Mouse (Mus musculus) megakaryocyte progenitor cell, adult 5-6 weeks (primary cell): ENCODE measurements around the gene Gm28047. TPM values are rescaled to one million over a fixed set of nuclear protein-coding genes. Genes with fewer than 3 reads are reported as not detected.
"Not testable (repeated sequence)": the region's sequence is repeated elsewhere in the genome, so short reads cannot be mapped to it uniquely, and the experiment has no call there.

ENCODE experiments used
- ATAC-seq: replicated peaks from 2 replicates; pipeline ENCODE4 v1.8.0; 2016; ENCODE audit warnings: mild to moderate bottlenecking, moderate TSS enrichment, inconsistent platforms; ENCODE audit not compliant: poor library complexity
- total RNA-seq, 2 experiments: library from RNA; stranded (forward) in 1 of 2; stranded (reverse) in 1 of 2; fragments of 157-497, 149-512 nt in 1 of 2; fragments of 200-1000 nt in 1 of 2; gene quantifications; 2 replicates each; pipeline versions ENCODE4 v1.2.3 to v1.2.4; 2015 to 2017

Gm28047 gene
- total RNA-seq, 2 experiments from 2014 or later, result not detected

GRCm38 (mm10) chr15:102622536-102622935 is 2.3 kb downstream of the Gm28047 start:
- no peak for ATAC-seq

- ATAC-seq, result no peak
These were observed 4.1 kb downstream of the Gm28047 start for GRCm38 (mm10) chr15:102620765-102621164.

DNA sequence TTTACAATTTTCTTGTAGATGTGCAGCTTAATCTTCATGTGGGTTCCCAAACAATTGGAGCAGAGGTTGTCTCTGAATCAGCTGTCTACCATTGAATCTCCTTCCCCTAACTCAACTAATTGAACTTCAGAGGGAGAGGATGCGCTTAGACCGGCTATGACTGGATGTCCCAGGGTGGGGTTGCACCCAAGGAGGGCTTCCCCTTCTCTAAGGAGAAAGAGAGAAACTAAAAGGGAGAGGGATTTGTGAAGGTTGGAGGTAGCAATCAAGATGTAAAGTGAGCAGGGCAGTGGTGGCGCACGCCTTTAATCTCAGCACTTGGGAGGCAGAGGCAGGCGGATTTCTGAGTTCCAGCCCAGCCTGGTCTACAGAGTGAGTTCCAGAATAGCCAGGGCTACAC is 5.4 kb downstream of the Gm28047 start:
- ATAC-seq, result no peak

DNA sequence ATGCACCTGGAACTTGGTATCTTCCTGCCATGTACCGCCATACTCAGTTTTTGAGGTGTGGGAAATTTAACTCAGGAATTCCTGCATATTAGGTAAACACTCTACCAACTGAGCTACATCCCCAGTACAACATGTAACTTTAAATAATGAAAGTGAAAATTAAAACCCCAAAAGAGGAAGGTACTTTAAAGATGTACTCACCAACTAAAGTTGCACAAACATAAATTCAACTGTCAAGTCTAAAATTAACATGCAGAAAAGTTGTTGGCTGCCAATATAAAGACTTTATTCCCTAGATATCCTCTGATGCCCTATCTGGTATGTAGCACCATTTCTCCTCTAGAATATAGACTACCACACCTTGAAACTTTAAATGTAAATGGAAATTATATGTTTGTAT is 7.2 kb downstream of the Gm28047 start:
- peak; percentile 64 for ATAC-seq

DNA sequence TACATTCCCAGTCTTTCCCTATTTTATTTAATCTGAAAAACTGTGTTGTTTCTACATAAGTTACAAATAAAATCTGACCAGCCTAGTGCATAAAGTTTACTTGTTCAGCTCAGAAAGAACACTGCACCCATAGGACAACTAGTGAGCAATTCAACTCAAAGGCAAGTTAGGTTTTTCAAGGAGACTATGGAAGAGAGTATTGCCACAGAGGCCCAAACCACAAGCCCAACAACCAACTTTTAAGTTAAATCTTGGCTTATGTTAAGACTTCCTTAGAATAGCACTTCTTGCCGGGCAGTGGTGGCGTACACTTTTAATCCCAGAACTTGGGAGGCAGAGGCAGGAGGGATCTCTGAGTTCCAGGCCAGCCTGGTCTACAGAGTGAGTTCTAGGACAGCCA is 8.7 kb downstream of the Gm28047 start:
- ATAC-seq, result peak; percentile 44; the same call in 1 of the 2 replicates

GRCm38 (mm10) chr15:102614224-102614623 is 10.6 kb downstream of the Gm28047 start:
- ATAC-seq, result 0 out of 2 replicates have a peak, but pooled peaks have one; percentile 21

GRCm38 (mm10) chr15:102612966-102613365 is 11.9 kb downstream of the Gm28047 start:
- ATAC-seq, result 0 out of 2 replicates have a peak, but pooled peaks have one; percentile 40

DNA sequence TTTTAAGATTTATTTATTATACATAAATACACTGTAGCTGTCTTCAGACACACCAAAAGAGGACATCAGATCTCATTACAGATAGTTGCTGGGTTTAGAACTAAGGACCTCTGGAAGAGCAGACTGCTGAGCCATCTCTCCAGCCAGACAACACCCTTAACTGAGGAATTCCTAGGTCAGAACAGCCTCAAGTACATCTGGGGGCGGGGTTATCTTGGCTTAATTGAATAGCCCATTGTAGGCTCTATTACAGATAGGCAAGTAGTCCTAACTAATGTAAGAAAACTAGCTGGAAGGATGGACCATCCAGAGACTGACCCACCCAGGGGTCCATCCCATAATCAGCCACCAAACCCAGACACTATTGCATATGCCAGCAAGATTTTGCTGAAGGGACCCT is 16.3 kb downstream of the Gm28047 start:
- ATAC-seq, result not testable (repeated sequence)

DNA sequence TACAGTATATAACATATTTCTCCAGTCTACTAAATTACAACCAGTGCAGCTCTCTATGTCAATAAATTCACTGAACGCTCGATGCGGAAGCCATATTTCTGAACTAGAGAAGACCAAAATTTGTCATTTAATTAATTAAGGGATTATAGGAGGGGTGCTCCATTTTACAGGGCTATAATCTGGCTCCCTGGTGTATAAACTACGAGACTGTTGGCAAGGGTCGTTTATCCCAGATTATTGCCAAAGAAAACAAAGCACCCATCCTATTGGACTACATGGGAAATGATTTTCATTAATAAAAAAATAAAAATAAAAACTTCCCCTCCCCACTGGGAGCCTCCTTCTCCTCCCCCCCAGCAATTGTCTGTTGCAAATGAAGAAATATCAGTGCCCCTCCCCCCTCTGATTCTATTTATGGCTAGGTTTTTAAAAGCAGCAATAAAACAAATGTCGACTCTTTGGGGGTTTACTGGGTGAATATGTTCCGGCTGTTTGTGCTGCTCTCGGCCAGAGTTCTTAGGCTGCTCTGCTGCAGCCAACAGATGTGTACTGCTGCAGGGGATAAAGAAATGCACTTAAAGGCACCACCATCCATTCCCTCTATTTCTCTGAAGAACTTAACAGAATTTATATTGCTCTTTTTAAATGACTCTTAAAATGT is 30.7 kb downstream of the Gm28047 start:
- ATAC-seq, result no peak

GRCm38 (mm10) chr15:102592674-102593073 is 32.2 kb downstream of the Gm28047 start:
- ATAC-seq, result peak; percentile 37; the same call in 1 of the 2 replicates

DNA sequence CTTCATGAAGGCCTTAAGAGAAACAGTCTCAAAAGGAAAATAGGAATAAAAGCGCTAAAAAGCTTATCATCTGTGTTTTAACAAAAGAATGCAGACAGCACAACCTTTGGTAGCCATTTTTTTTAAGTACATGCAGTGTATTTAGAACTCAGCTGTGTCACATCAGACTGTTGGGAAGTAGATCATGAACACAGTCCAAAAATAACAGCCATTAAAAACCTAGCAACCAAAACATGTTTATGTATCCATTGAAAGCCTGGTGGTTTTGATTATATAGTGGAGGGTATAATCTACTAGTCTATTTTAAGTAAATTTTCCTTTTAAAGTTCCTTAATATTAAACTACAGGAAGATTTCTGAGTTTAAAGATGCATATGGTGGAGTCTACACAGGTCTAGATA is 34.3 kb downstream of the Gm28047 start:
- ATAC-seq, result no peak

GRCm38 (mm10) chr15:102589826-102590225 is 35.0 kb downstream of the Gm28047 start:
- no peak for ATAC-seq

DNA sequence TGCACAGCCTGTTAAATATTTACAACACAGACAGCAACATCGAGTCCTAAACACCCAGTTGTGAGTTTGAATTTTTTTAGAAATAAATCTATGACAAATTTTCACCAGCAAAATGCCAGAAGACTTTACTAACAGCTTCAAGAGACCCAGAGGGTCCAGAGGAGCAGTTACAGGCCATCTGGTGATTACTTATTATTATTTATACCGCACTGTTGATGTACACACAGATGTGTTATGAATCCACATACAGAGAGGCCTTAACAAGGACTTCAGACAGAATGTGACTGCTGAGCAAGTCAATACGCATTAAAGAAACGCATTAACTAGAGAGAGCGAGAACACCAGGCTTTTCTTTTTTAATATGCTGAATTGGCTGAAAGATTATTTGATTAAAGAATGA is 39.4 kb downstream of the Gm28047 start:
- no peak for ATAC-seq

DNA sequence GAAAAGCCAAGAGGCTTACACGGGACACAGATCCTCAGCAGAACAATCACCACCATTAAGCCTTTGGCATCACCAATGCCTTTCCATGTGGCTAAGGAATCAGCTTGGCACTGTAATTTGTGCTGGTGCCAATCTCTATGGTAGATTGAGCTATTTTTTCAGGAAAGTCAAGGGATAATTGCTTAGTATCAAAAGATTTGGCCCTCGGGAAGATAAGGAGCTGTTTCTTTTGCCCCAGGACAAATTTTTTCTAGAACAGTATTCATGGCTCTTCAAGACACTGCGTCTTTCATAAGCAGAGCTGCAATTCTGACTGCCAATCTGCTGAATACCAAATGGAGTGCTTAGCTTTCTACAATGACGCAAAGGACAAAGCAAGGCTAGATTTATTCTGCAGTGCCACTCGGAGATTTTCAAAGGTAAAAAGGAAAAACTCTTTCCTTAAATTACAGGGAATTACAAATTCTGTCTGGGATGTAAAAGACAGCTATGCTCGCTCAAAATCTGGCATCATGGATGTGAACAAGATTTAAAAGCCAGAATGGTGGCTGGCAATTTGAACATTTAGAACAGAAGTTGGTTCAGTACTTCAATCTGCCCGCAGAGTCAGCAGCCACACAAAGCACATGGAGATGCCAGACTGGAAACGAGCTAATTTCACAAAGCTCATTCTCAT is 41.0 kb downstream of the Gm28047 start:
- no peak for ATAC-seq

DNA sequence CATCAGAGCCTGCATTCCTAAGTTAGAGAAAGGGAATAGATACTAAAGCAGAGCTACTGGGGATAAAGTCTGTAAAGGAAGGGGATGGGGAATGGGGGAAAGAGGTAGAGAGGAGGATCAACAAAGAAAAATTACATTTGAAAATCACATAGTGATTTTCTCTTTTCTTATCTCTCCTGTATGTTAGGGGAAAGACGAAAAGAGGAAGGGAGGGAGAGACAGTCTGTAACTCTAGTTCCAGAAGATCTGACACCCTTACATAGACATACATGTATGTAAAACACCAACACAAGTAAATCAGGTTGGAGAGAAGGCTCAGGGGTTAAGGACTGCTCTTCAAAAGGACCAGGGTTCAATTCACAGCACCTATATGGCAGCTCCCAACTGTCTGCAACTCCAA is 43.7 kb downstream of the Gm28047 start:
- ATAC-seq, result no peak

GRCm38 (mm10) chr15:102578351-102578750 is 46.5 kb downstream of the Gm28047 start:
- no peak for ATAC-seq

- no peak for ATAC-seq
These were observed 47.9 kb downstream of the Gm28047 start for GRCm38 (mm10) chr15:102576972-102577371.

GRCm38 (mm10) chr15:102572081-102572480 is 52.8 kb downstream of the Gm28047 start:
- no peak for ATAC-seq

GRCm38 (mm10) chr15:102567849-102568248 is 57.0 kb downstream of the Gm28047 start:
- no peak for ATAC-seq

DNA sequence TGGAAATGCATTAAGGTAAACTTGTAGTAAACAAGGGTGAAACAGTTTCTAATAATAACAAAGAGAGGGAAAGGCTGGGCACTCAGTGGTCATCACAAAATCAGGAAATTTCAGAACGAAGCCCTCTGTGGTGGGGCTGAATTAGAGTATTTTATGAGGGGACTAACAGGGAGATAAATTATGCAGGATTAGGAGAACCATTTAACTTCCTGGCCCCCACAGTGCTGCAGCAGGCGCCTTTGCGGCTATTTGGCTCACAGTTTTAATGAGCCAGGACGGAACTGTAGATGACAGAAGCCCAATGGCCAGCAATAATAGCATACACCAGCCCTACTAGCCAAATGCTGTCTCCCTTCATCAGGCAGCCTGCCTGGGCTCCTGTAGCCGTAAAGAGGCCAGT is 61.2 kb downstream of the Gm28047 start:
- ATAC-seq, result no peak

DNA sequence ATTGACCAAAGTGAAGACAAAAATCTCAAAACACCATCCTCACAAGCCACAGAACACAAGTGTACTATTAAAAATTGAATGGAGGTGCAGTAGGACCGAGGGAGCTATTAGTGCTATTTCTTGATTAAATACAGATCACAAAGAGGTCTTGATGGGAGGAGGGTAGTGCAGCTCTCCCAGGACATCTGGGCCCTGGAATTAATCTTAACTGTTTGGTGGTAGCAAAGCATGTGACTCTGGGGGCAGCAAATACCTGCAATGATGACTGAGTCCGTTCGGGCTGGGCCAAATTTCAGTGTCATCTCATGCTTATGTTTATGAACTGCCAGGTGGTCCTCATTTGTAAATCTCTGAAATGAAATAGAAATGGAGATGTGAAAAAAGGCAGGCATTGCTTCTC is 61.8 kb downstream of the Gm28047 start:
- no peak for ATAC-seq

DNA sequence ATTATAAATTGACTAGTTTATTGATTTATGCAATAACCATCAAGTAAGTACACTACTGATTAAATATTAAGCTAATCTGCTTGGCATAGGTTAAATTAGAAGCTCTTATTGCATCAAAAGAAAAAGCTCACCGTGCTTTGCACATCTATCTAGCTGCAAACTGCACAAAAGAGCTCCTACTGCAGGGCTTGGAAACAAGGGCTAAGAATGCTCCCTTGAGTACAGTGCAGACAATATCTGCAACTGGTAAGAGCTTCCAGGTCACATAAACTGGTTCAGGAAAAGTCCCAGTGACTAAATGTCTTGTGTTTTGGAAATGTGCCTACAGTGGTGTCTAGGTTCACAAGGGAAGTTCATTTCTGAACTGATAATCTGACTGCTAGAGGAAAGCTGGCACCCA is 62.4 kb downstream of the Gm28047 start:
- no peak for ATAC-seq

GRCm38 (mm10) chr15:102557580-102557979 is 67.3 kb downstream of the Gm28047 start:
- ATAC-seq, result no peak
